Mouse (Mus musculus) ES-Bruce4 (cell line): Measurements from ENCODE around the gene Ston2.
"Not testable (repeated sequence)": the region's sequence is repeated elsewhere in the genome, so short reads cannot be mapped to it uniquely, and the experiment has no call there.

Experiments used
- CTCF ChIP-seq: IDR thresholded peaks from one replicate; pipeline ENCODE4 v1.8.1; 2011; ENCODE audit warnings: low read depth, low read length
- EP300 ChIP-seq: IDR thresholded peaks from 2 replicates; pipeline ENCODE4 v1.6.1; 2011; ENCODE audit warnings: low read depth, low read length; ENCODE audit not compliant: insufficient read depth
- POLR2A ChIP-seq: IDR thresholded peaks from one replicate; pipeline ENCODE4 v1.8.1; 2011; ENCODE audit warnings: low read length; ENCODE audit not compliant: insufficient read depth

- TF ChIP-seq CTCF, EP300, POLR2A: not testable (repeated sequence)
Measured at GRCm38 (mm10) chr12:91746839-91747238, 41.3 kb downstream of the Ston2 start.
